Mouse (Mus musculus) retina, embryonic 14.5 days (tissue): ENCODE results near the gene Tomm40.

Experiments
- DNase-seq: peaks from one replicate; pipeline ENCODE4 v3.0.0-alpha.2; 2015; ENCODE audit warnings: low spot score

The Tomm40 gene

GRCm38 (mm10) chr7:19715239-19716054, at the start of gene Tomm40:
TSS of gene Tomm40 (minus strand) at chr7:19715438.
- peak; percentile 100 for DNase-seq

- no peak for DNase-seq
Measured at GRCm38 (mm10) chr7:19764581-19764980, 49.3 kb upstream of the Tomm40 start.

GRCm38 (mm10) chr7:19763829-19764477, 48.7 kb upstream of the Tomm40 start:
- no peak for DNase-seq

- no peak for DNase-seq
Measured at GRCm38 (mm10) chr7:19762283-19762682, 47.0 kb upstream of the Tomm40 start.

- no peak for DNase-seq
Measured at GRCm38 (mm10) chr7:19760021-19760420, 44.8 kb upstream of the Tomm40 start.

DNA sequence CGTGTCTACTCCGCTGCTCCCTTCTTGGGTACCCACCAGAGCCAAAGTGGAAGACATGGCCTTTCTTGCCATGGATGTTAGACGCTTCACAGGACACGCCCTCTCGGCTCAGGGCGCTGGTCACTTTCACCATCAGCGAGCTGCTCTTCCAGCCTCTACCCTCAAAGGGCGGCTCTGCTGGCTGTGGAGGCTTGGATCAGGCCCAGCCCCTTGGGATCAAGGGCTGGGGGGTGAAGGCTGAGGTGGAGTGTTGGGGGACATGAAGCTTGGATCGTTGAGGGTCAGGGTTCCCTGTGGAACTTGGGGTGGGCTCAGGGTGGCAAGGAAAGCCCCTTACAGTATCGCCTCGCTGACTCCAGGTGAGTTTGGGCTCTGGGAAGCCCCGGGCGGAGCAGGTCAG, 43.4 kb upstream of the Tomm40 start:
- no peak for DNase-seq

DNA sequence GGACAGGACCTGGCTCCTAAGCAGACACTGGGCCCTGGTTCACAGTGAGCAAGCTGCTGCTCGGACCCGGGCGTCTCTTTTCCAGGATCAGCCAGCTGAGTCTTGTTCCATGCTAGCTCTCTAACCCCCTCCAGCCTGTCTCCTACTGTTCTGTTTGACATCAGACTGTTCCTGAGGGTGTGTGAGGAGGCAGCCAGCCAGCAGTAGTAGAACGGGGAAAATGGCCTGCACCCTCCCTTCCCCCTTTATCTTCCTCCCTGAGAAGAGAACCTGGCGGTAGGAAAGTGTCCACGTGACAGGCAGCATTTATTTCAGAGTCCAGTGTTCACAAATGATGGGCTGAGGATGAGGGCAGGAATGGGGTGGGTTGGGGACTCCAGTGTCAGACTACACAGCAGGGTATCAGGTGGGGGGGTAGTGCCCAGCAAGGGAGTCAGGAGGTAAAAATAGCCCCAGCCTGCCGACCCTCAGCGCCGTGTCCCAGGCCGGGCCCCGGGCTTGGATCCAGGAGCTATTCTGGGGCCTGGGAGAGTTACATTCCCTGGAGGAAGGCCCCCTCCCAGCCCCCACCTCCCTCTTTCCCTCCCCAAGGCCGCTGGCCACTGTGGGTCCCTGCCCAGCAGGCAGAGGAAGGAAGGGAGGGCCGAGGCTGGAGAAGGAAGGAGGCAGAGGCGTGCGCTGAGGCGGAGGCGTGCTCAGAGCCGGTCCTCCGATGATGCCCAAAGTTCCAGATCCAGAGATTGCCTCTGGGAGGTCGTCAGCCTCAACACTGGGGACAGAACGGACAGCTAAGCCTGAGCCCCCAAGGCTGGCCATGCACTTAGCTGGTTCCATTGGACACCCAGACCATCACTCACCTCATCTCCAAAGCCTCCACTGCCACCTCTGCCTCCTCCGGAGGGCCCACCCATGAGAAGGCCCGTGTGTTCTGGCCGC, 40.9 kb upstream of the Tomm40 start:
- DNase-seq, result no peak

DNA sequence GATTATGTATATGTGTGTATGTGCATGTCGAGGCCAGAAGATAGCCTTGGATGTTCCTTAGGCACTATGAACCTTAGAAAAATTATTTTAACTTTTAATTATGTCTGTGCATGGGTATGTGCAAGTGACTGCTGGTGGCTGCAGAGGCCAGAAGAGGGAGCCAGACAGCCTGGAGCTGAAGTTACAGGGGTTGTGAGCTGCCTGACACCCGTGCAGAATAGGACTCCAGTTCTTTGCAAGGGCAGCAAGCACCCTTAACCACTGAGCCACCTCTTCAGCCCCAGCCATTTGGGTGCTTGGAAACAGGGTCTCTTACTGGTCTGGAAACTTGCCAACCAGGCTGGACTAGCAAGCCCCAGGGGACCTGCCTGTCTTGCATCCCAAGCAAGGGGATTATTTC, 39.8 kb upstream of the Tomm40 start:
- no peak for DNase-seq

DNA sequence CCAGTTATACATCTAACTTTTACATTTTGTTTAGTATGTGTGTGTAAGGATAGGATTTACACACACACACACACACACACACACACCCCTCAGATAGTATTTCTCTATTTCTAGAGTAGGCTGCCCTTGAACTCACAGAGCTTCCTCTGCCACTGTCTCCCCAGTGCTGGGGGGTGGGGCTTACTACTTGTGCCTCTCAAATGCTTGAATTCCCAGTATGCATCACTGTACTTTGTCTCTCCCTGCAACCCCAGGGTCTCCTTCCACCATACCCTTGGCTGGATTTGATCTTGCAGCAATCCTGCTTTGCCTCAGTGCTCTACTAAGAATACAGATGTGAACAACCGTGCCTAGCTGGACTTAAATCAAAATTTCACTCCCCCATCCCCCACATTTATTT, 38.8 kb upstream of the Tomm40 start:
- no peak for DNase-seq

DNA sequence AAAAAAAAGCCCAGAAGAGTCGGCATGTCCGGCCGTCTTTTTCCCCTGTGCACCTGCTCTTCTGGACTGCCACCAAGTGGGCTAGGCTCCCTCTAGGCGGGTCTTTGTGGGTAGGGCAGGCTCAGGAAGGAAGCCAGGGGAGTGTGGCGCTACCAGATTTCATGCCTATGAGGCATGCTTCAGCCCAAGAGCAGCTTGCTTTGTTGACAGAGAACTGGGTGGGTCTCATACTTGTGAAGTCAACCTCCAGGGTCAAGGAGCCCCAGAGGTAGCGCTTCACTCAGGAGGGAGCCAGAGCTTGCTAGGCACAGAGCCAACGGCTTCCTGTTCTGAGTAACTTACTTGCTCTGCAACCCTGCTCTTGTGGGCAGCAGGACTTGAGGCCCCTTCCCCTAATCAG, 38.3 kb upstream of the Tomm40 start:
- DNase-seq, result no peak

- DNase-seq, result no peak
Measured at GRCm38 (mm10) chr7:19752652-19753051, 37.4 kb upstream of the Tomm40 start.

GRCm38 (mm10) chr7:19751070-19751383, 35.8 kb upstream of the Tomm40 start:
- DNase-seq, result no peak

DNA sequence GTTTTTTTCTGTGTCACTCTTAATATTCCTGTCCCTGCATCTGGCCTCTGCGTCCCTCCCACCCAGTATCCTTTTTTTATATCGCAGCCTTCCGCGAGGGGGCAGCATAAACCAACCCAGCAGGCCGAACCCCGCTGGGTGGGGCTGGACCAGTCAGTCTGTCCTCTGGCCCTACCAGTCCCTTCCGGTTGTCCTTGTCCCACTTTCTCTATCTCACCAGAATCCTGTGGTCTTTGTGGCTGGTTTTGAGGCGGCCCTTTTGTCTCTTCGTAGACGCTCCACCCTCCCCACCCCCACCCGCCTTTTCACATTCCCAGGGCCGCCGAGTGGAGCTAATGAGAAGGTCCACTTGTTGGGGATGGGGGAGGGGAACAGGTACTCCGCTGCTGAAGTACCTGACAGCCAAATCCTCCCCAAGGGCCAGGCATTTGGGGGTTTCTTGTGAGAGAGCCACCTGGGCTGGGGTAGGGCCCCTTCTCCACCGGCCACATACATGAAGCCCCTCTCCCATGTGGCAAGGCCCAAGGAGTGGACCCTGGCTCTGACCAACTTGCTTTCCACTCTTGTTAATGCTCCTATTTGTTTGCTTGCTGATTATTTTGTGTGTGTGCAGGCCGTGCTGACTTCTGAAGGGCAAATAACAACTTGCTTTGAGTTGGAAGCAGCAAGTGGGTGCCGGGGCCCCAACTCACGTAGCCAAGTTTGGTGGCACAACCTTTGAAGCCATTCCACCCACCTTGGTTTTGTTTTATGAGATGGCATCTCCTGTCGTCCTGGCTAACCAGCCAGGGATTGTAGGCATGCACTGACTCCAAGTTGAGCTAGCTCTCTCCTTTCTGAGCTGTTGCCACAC, 35.2 kb upstream of the Tomm40 start, which contains the start of gene Nectin2:
Gene Nectin2 (minus strand): TSS at position 267 of the 853 bp plus-strand sequence.
- peak; percentile 92 for DNase-seq

- DNase-seq, result peak; percentile 100
Measured at GRCm38 (mm10) chr7:19749389-19750216, 34.4 kb upstream of the Tomm40 start.

- DNase-seq, result peak; percentile 64
Measured at GRCm38 (mm10) chr7:19748219-19749195, 33.3 kb upstream of the Tomm40 start.

DNA sequence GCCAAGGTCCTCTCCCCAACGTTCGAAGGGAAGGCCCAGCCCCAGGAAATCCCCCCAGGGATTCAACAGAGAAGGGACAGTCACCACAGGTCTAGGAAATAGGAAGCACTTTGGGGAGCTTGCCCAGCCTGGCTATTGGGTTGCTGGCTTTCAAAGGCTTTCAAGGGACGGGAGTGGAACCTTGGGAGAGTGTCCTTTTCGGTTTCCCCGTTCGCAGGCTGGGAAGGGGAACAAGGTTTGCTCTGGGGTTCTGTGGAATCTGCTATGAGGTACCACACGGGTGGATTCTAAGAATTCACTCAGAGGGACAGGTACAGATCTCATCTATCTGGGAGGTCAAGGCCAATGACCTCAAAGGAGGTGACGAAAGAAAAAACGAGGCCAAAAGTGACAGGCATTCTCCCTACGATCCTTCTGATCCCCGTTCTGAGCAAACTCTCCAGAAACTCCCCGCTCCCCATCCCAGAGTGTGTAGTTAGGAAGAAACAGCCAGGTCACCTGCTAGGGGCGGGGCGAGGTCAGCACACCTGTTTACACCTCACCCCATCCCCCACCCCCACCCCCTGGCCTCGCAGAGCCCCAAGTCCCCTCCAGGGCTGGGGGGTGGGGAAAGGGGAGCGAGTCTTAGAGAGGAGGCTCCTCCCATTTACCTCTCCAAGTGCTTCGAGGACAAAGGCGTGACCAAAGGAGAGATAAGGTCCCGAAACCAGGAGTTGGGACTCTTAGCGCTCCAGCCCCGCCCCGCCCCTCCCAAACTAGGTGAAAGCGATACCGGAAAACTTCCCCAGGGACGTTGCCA, 32.4 kb upstream of the Tomm40 start:
- DNase-seq, result peak; percentile 18

GRCm38 (mm10) chr7:19746426-19747201, 31.4 kb upstream of the Tomm40 start:
- DNase-seq, result peak; percentile 64

DNA sequence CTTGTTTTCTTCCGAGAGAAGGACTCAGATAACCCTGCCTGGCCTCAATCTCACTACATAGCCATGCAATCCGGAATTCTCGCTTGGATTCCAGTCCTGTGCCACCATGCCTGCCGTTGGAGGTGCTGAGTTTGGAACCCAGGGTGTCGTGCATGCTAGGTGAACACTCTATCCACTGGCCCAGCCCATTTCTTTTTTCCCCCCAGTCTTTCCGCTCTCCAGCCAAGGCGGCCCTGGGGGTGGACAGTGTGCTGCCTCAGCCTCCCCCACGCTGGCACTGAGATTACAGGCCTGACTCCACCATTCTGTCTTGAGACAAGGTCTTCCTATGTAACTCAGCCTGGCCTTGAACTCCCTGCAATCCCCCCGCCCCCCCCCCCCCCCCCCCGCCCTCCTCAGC, 30.7 kb upstream of the Tomm40 start:
- DNase-seq, result no peak
